In the genomic region with DNA sequence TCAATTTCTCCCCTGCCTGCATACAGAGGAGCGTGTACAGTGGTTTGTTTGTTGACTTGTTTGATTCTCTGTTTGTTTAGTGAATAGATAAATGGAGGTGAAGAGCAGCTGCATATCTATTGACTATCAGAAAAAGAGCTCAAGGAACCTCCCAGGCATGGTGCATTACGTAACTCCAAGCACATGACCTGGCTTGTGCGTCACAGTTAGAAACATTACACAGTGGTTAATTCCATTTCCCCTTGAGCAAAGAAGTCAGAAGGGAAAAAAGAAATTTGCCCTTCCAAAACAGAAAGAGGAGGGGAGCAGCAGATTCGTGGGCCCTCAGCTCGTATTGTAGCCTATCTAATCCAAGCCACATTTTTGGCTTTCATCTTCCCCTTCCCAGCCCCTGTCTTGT, we compare ENCODE assay signal across 24 mouse cellular contexts. TPM values are rescaled to one million over a fixed set of nuclear protein-coding genes. Genes with fewer than 3 reads are reported as not detected.
DNase-seq lines count a peak whose midpoint lies in the region; ATAC-seq and TF ChIP-seq lines count a peak whose summit lies in the region.
"Had no signal": no experiment of that assay in that cellular context is flagged by ENCODE, and none has a peak within 500 bp of the region (broad histone marks: within the 10 kb centered on the region; RNA-seq: fewer than 3 reads in every experiment).

No protein-coding gene starts in this region.

- TF ChIP-seq POLR2A in bone marrow macrophage, adult 2 months (IDR thresholded peaks at IDR 0.05; ENCODE audit: borderline replicate concordance, low read depth, low read length) = no peak

- 62% methylated on average over 5 of the region's 5 CpGs for WGBS in lung, postnatal 0 days

- H3K27ac ChIP-seq in lung, postnatal 0 days (ENCODE audit: low read length) = no peak overlapping the region
- peak overlapping the region; percentile 48 for H3K27ac ChIP-seq in bone marrow macrophage, adult 2 months (ENCODE audit: insufficient read depth, low read depth, low read length)
- H3K27ac ChIP-seq: hindbrain, embryonic 13.5 days; midbrain, embryonic 12.5 days had no signal

- no peak for TF ChIP-seq EP300 in lung, postnatal 0 days (IDR thresholded peaks at IDR 0.05)

- H3K4me2 ChIP-seq in lung, postnatal 0 days (replicated peaks; ENCODE audit: low read depth, low read length) = no peak overlapping the region
- H3K4me2 ChIP-seq: heart, embryonic 11.5 days; hindbrain, embryonic 13.5 days; midbrain, embryonic 12.5 days had no signal

- DNase-seq in kidney, adult 18-20 months = peak; percentile 19
- DNase-seq in kidney, postnatal 4 days = no peak
- DNase-seq in lung, postnatal 0 days (ENCODE audit: low spot score) = peak; percentile 15
- no peak for DNase-seq in lung, postnatal 4 days
- no peak for DNase-seq in T-cell, adult 2 months (ENCODE audit: low spot score)
- DNase-seq: cerebellum, adult 2 months; gastrocnemius, postnatal 14 days; heart, adult 18-20 months; heart, postnatal 36 days; layer of hippocampus, adult 9-11 months; liver; lung, adult 18-20 months; lung, postnatal 10 days; thymus, postnatal 4 days had no signal

- H3K9me3 ChIP-seq in lung, postnatal 0 days (ENCODE audit: low read length) = no peaks in the 10 kb centered on the region
- H3K9me3 ChIP-seq: hindbrain, embryonic 13.5 days; megakaryocyte, embryonic 14.5 days; midbrain, embryonic 12.5 days had no signal

- TF ChIP-seq CTCF in lung, postnatal 0 days (IDR thresholded peaks at IDR 0.05) = no peak
- no peak for TF ChIP-seq CTCF in bone marrow macrophage, adult 2 months (IDR thresholded peaks at IDR 0.05; ENCODE audit: low read depth, low read length)

- no peaks in the 10 kb centered on the region for H3K4me1 ChIP-seq in lung, postnatal 0 days (ENCODE audit: insufficient read depth, low read depth, low read length)
- peaks cover 5% of the 10 kb centered on the region for H3K4me1 ChIP-seq in bone marrow macrophage, adult 2 months (ENCODE audit: control insufficient read depth, insufficient read depth, low read length)
- H3K4me1 ChIP-seq: hindbrain, embryonic 13.5 days; megakaryocyte, embryonic 14.5 days; midbrain, embryonic 12.5 days had no signal

- H3K27me3 ChIP-seq in lung, postnatal 0 days (replicated peaks; ENCODE audit: insufficient read depth, low read length) = no peaks in the 10 kb centered on the region
- H3K27me3 ChIP-seq: CH12.LX; hindbrain, embryonic 13.5 days; megakaryocyte, embryonic 14.5 days; midbrain, embryonic 12.5 days had no signal

- H3K9ac ChIP-seq in lung, postnatal 0 days (replicated peaks; ENCODE audit: low read depth) = no peak overlapping the region
- H3K9ac ChIP-seq: hindbrain, embryonic 13.5 days; midbrain, embryonic 12.5 days had no signal

- no peak overlapping the region for H3K4me3 ChIP-seq in lung, postnatal 0 days (ENCODE audit: low read depth, low read length)
- no peak overlapping the region for H3K4me3 ChIP-seq in bone marrow macrophage, adult 2 months (ENCODE audit: insufficient read depth, low read length)
- H3K4me3 ChIP-seq: hindbrain, embryonic 13.5 days; megakaryocyte, embryonic 14.5 days; midbrain, embryonic 12.5 days had no signal

- ATAC-seq in lung, postnatal 0 days = no peak
- ATAC-seq in megakaryocyte progenitor cell, adult 5-6 weeks (replicated peaks; ENCODE audit: poor library complexity) = peak; percentile 68
- ATAC-seq: forebrain, embryonic 14.5 days; intestine, embryonic 16.5 days had no signal

- no peaks in the 10 kb centered on the region for H3K36me3 ChIP-seq in lung, postnatal 0 days (ENCODE audit: insufficient read depth, low read length)
- H3K36me3 ChIP-seq: hindbrain, embryonic 13.5 days; midbrain, embryonic 12.5 days had no signal

RNA-seq across cellular contexts. Expression of gene Pappa, which starts 11.1 kb away (rescaled TPM):
- polyA plus RNA-seq in lung, postnatal 0 days (2015; fragmentation: Nextera tagmentation; extraction: Ambion mirVana) = 0.30 and 0.31 TPM in 2 replicates
- polyA plus RNA-seq in bone marrow macrophage, adult 2 months (2012; ENCODE audit: insufficient read depth, insufficient read length, missing spikeins) = 0.15 and 0.21 TPM in 2 replicates
- total RNA-seq in megakaryocyte progenitor cell, adult 5-6 weeks (2015) = not detected in 2 replicates
- not detected in 2 replicates for total RNA-seq in megakaryocyte progenitor cell, adult 5-6 weeks (2017)
- total RNA-seq: CH12.LX; monocyte, adult 5-6 weeks had no signal

Comparison
In these comparisons a context has a peak if more than half of its experiments do, and no peak if none do; other contexts are left out.
1. DNase-seq: peak in kidney, adult 18-20 months (single experiment) and lung, postnatal 0 days (single experiment); none in kidney, postnatal 4 days (0 of 2), lung, postnatal 4 days (0 of 2) and T-cell, adult 2 months (single experiment).